Mouse (Mus musculus): Measurements from ENCODE around the gene Serf2.

The Serf2 gene

GRCm38 (mm10) chr2:121448739-121449535 lies at the start of gene Serf2:
Serf2 (plus strand) TSS chr2:121449195.
- peak; percentile 99 for DNase-seq (ENCODE audit: low spot score)

GRCm38 (mm10) chr2:121403296-121403695 lies 45.7 kb upstream of the Serf2 start:
- DNase-seq (ENCODE audit: low spot score) = no peak

- DNase-seq (ENCODE audit: low spot score) = peak; percentile 33
These were observed 40.8 kb upstream of the Serf2 start for GRCm38 (mm10) chr2:121408160-121408559.

GRCm38 (mm10) chr2:121412843-121413386 lies 36.1 kb upstream of the Serf2 start:
- peak; percentile 49 for DNase-seq (ENCODE audit: low spot score)

- peak; percentile 98 for DNase-seq (ENCODE audit: low spot score)
These were observed 35.5 kb upstream of the Serf2 start, which contains the start of the genes Pdia3 and Catsper2 for GRCm38 (mm10) chr2:121413387-121414042. Pdia3 (plus strand) TSS chr2:121413775. Catsper2 (minus strand) TSS chr2:121413792.

- DNase-seq (ENCODE audit: low spot score) = peak; percentile 57
These were observed 34.8 kb upstream of the Serf2 start for GRCm38 (mm10) chr2:121414139-121414685.

- DNase-seq (ENCODE audit: low spot score) = no peak
These were observed 33.9 kb upstream of the Serf2 start for GRCm38 (mm10) chr2:121415103-121415502.

GRCm38 (mm10) chr2:121415591-121415990 lies 33.4 kb upstream of the Serf2 start:
- DNase-seq (ENCODE audit: low spot score) = no peak

GRCm38 (mm10) chr2:121416356-121416755 lies 32.6 kb upstream of the Serf2 start:
- no peak for DNase-seq (ENCODE audit: low spot score)

GRCm38 (mm10) chr2:121418476-121418875 lies 30.5 kb upstream of the Serf2 start:
- DNase-seq (ENCODE audit: low spot score) = no peak

GRCm38 (mm10) chr2:121423166-121423565 lies 25.8 kb upstream of the Serf2 start:
- DNase-seq (ENCODE audit: low spot score) = no peak

- no peak for DNase-seq (ENCODE audit: low spot score)
These were observed 23.1 kb upstream of the Serf2 start for GRCm38 (mm10) chr2:121425890-121426289.

- DNase-seq (ENCODE audit: low spot score) = peak; percentile 48
These were observed 14.1 kb upstream of the Serf2 start for GRCm38 (mm10) chr2:121434854-121435253.

- DNase-seq (ENCODE audit: low spot score) = no peak
These were observed 9.2 kb upstream of the Serf2 start for GRCm38 (mm10) chr2:121439746-121440145.

- no peak for DNase-seq (ENCODE audit: low spot score)
These were observed 8.0 kb upstream of the Serf2 start for GRCm38 (mm10) chr2:121440834-121441605.

GRCm38 (mm10) chr2:121441800-121442199 lies 7.2 kb upstream of the Serf2 start:
- no peak for DNase-seq (ENCODE audit: low spot score)

GRCm38 (mm10) chr2:121442259-121443067 lies 6.5 kb upstream of the Serf2 start:
- DNase-seq (ENCODE audit: low spot score) = peak; percentile 51

GRCm38 (mm10) chr2:121443068-121443349 lies 6.0 kb upstream of the Serf2 start:
- no peak for DNase-seq (ENCODE audit: low spot score)

GRCm38 (mm10) chr2:121444178-121444577 lies 4.8 kb upstream of the Serf2 start, which contains the start of gene Ell3:
Ell3 (minus strand) TSS chr2:121444278.
- no peak for DNase-seq (ENCODE audit: low spot score)

GRCm38 (mm10) chr2:121445117-121445516 lies 3.9 kb upstream of the Serf2 start:
- DNase-seq (ENCODE audit: low spot score) = no peak

- no peak for DNase-seq (ENCODE audit: low spot score)
These were observed 2.5 kb upstream of the Serf2 start for GRCm38 (mm10) chr2:121446506-121446905.
